ENCODE assay signal across 9 mouse cellular contexts in the genomic region with DNA sequence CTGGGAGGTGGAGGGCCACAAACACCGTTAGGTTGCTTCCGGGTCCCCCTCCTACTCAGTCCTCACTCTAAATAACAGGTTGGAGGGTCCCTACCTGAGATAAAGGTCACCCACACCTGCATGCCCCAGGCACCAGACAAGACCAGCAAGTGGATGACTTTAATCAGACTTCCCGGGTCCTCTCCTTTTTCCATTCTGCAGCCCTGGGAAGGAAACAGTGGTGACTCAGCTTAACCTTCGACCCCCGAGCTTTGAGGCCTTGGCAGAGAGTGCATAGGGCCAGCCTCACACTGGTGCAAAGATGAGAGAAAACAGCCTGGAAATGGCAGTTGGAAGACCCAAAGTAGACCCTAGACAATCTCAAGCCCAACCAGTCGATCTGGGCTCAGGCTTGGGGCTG. TPM values are rescaled to one million over a fixed set of nuclear protein-coding genes. Genes with fewer than 3 reads are reported as not detected.
DNase-seq lines count a peak whose midpoint lies in the region; ATAC-seq lines count a peak whose summit lies in the region.
"Had no signal": no experiment of that assay in that cellular context is flagged by ENCODE, and none has a peak within 500 bp of the region (broad histone marks: within the 10 kb centered on the region; RNA-seq: fewer than 3 reads in every experiment).

No protein-coding gene starts in this region.

- peak overlapping the region; percentile 49; the same call in 1 of the 2 replicates for H3K4me3 ChIP-seq in forebrain, embryonic 11.5 days (ENCODE audit: low read depth, low read length)

- no peaks in the 10 kb centered on the region for H3K27me3 ChIP-seq in forebrain, embryonic 11.5 days (ENCODE audit: control insufficient read depth, insufficient read depth, low read length)

- DNase-seq in heart, adult 11 months = peak; percentile 94
- DNase-seq in heart, adult 9 months (ENCODE audit: low spot score in 2 of 2) = no peak
- DNase-seq in forebrain, embryonic 11.5 days (ENCODE audit: low spot score) = no peak
- DNase-seq in kidney, adult 9 months = peak; percentile 71
- peak; percentile 47 for DNase-seq in lung, postnatal 10 days
- DNase-seq in right cerebral cortex, postnatal 36 days (ENCODE audit: low spot score in 2 of 2) = no peak
- no peak for DNase-seq in embryo, embryonic 9.5 days (ENCODE audit: extremely low spot score)

- H3K4me1 ChIP-seq in forebrain, embryonic 11.5 days (replicated peaks; ENCODE audit: control insufficient read depth, insufficient read depth, low read length) = peaks cover 6% of the 10 kb centered on the region; the same call in 1 of the 2 replicates

- no peak overlapping the region for H3K27ac ChIP-seq in forebrain, embryonic 11.5 days (ENCODE audit: low read depth, low read length)

- H3K4me2 ChIP-seq in forebrain, embryonic 11.5 days (ENCODE audit: low read depth, low read length, severe bottlenecking) = peak overlapping the region; percentile 50; the same call in 1 of the 2 replicates

- ATAC-seq in forebrain, embryonic 11.5 days (replicated peaks; ENCODE audit: low FRiP score) = no peak
- ATAC-seq in erythroblast, adult 5-6 weeks (replicated peaks; ENCODE audit: low FRiP score, poor library complexity, severe bottlenecking) = no peak

- 81% methylated on average over 6 of the region's 6 CpGs for WGBS in forebrain, embryonic 11.5 days

- peak overlapping the region; percentile 70; the same call in 1 of the 2 replicates for H3K9ac ChIP-seq in forebrain, embryonic 11.5 days (ENCODE audit: low read length)

- no peaks in the 10 kb centered on the region for H3K36me3 ChIP-seq in forebrain, embryonic 11.5 days (ENCODE audit: control insufficient read depth, insufficient read depth, low read length)

- H3K9me3 ChIP-seq in forebrain, embryonic 11.5 days (ENCODE audit: control insufficient read depth, low read length) = no peaks in the 10 kb centered on the region

RNA-seq across cellular contexts. Expression of a gene that starts 1.1 kb away (rescaled TPM):
- 4.4 and 4.5 TPM in 2 replicates for polyA plus RNA-seq in forebrain, embryonic 11.5 days (2014; fragmentation: Nextera tagmentation; extraction: Ambion mirVana)
- total RNA-seq in erythroblast, adult 5-6 weeks (2015; ENCODE audit: low replicate concordance) = not detected in 2 replicates
- total RNA-seq in erythroblast, adult 5-6 weeks (2017; ENCODE audit: low replicate concordance) = not detected in 2 replicates
- total RNA-seq: CH12.LX had no signal

RNA-seq across cellular contexts. Expression of a gene that starts 1.2 kb away (rescaled TPM):
- 30.3 and 31.0 TPM in 2 replicates for polyA plus RNA-seq in forebrain, embryonic 11.5 days (2014; fragmentation: Nextera tagmentation; extraction: Ambion mirVana)
- 9.8 and 15.7 TPM in 2 replicates for total RNA-seq in erythroblast, adult 5-6 weeks (2015; ENCODE audit: low replicate concordance)
- 1.5 TPM in 2 replicates for total RNA-seq in erythroblast, adult 5-6 weeks (2017; ENCODE audit: low replicate concordance)

RNA-seq across cellular contexts. Expression of a gene that starts 8.2 kb away (rescaled TPM):
- 7.5 and 8.7 TPM in 2 replicates for polyA plus RNA-seq in forebrain, embryonic 11.5 days (2014; fragmentation: Nextera tagmentation; extraction: Ambion mirVana)
- total RNA-seq in erythroblast, adult 5-6 weeks (2015; ENCODE audit: low replicate concordance) = 17.1 and 21.5 TPM in 2 replicates
- total RNA-seq in erythroblast, adult 5-6 weeks (2017; ENCODE audit: low replicate concordance) = 11.2 and 13.4 TPM in 2 replicates

RNA-seq across cellular contexts. Expression of a gene that starts 10.7 kb away (rescaled TPM):
- polyA plus RNA-seq in forebrain, embryonic 11.5 days (2014; fragmentation: Nextera tagmentation; extraction: Ambion mirVana) = 24.2 and 27.1 TPM in 2 replicates
- 0.42 TPM in 1 of 2 replicates, not detected in the other for total RNA-seq in erythroblast, adult 5-6 weeks (2015; ENCODE audit: low replicate concordance)
- not detected in 2 replicates for total RNA-seq in erythroblast, adult 5-6 weeks (2017; ENCODE audit: low replicate concordance)
- total RNA-seq: CH12.LX had no signal

RNA-seq across cellular contexts. Expression of a gene that starts 29.4 kb away (rescaled TPM):
- 18.5 and 22.2 TPM in 2 replicates for polyA plus RNA-seq in forebrain, embryonic 11.5 days (2014; fragmentation: Nextera tagmentation; extraction: Ambion mirVana)
- 0.58 and 1.5 TPM in 2 replicates for total RNA-seq in erythroblast, adult 5-6 weeks (2015; ENCODE audit: low replicate concordance)
- 3.8 and 6.6 TPM in 2 replicates for total RNA-seq in erythroblast, adult 5-6 weeks (2017; ENCODE audit: low replicate concordance)

Comparison
In these comparisons a context has a peak if more than half of its experiments do, and no peak if none do; other contexts are left out.
1. DNase-seq: peak in heart, adult 11 months (single experiment), kidney, adult 9 months (single experiment) and lung, postnatal 10 days (single experiment); none in heart, adult 9 months (0 of 2), forebrain, embryonic 11.5 days (single experiment), right cerebral cortex, postnatal 36 days (0 of 2) and embryo, embryonic 9.5 days (single experiment).